Mouse (Mus musculus) fibroblast of lung, adult 2 months (primary cell): ENCODE data around the gene Ina.
"Not testable (repeated sequence)": the region's sequence is repeated elsewhere in the genome, so short reads cannot be mapped to it uniquely, and the experiment has no call there.

Source experiments
- DNase-seq: peaks from one replicate; pipeline ENCODE4 v3.0.0-alpha.2; 2011; ENCODE audit warnings: low read depth

Gene Ina

DNA sequence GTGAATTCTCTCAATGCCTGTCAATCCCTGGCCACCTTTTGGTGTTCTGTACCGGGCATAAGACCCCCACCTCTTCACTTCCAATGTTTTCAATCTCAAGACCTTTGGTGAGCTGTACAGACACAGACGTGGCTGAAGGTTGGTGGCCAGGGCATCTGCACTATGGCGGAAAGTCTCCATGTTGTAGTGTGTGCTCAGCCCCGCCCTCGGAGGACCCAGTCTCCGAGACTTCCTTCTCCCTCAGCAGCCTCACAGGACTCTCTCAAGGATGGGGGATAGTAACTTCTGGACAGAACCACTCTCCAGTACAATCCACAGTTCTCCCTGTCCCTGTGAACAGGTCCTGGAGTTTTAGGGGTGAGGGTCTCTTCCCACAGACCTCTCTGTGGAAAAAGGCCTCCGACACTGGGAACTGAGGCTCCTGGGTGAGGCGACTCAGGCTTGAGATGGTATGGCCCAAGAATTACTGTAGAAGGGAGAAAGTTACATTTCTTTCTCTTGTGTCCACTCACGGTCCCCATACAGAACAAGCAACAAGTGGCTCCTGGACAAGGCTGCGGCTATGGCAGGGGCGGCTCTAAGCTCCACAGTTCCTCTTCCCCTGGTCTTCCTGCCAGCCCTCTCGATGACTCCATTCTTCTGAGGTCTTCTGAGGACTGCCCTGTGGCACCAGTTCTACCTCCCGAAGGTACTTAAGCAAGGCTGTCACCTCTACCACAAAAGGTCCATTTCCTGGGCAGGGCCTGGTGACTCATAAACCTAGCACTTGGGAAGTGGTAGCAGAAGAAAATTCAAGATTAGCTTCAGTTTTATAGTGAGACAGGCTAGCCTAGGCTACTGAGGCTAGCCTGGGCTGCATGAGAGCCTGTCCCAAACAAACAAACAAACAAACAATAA lies 29.5 kb upstream of the Ina start:
- DNase-seq: no peak

DNA sequence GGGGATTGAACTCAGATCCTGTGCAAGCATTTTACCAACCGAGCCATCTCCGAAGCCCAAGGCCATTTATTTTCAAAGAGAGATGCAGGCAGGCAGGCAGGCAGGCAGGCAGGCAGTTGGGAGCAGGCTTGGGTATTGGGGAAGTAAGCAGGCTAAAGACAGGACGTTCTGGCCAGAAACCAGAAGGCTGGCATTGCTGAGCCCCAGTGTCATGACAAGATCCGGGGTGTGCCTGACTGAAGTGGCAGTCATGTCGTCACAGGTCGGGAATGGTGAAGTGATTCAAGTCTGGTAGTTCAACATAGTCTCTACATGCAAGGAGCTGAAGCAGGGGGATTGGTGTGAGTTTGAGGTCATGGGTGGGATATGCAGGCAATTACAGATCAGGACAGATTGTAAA lies 26.9 kb upstream of the Ina start:
- DNase-seq: no peak

DNA sequence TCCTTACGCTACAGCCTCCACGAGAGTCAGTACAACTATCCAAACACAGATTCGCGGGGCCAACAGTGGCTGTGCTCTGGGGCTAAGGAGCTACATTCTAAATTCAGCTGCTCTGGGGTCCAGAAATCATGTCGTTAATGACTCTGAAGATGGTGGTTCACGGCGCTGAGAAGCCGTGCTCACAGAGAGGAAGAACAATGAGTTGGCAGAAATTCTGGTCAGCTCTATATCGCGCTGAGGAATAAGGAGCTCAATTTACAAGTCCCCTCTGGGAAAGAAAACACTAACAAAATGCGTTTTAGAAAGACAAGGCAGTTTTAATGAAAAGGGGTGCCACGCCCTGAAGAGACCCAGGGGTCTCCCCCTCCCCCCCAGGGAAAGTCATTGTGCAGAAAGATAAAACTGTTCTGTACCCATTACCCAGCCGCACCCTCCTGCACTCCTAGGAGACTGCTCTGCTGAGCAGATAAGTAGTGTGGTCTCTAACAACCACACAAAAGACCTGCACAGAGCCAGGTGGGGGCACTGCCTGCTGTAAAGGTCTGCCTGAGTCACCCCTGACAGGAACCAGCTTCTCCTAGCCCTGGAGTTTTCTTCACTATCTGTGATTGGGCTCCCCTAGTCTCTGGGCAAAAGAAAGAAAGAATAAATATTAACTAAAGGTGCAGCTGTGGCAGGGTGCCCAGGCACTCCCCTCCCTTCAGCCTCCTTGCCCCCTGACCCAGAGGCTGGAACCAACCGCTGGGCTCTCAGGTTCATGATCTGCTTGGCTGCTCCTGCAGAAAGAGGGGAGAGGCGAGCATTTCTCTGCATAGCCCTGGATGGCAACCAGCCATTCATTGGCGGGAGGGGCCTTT lies 26.0 kb upstream of the Ina start:
- no peak for DNase-seq

DNA sequence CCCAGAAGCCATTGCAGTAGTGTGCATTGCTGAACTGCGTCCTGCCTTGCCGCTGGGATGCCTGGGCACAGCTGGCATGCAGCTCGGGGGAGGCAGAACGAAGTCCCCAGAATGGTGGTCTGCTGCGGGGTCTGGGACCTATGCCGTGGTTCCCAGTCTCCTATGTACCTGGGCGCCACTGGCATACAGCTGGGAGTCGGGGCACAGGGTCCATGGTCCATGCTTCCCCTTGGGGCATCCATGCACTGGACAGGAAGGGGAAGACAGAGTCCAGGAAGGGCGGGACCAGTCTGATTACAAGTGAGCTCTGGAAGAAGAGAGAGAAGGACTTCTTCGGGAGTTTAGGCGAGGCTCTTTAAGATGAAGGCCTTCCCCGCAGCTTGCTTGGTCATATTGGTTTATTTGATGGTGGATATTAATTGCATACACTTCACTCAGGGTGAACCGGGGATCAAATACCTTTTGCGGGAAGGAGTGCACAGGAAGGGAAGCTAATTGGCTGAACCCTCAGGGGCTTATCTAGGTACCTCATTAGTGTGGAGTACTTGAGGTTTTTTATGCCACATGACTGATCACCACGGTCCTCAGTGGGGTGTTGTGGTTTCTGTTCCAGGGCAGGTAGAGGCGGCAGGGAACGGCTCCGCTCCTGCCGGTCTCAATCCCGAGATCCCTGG lies 24.9 kb upstream of the Ina start:
- DNase-seq: no peak

DNA sequence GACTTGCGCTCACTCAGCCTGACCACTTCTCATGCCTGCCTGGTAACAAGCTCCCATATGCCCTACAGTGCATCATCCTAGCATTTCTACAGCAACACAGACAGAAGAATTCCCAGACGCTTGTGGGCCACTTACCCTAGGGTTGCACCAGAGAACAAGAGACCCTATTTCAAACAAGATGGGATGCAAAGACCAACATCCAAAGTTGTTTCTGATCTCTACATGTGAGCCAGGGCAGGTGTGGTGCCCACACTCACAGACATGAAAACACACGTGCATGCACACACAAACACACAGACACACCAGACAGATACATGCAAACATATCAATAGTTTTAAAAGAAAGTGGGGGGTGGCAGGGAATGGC lies 24.4 kb upstream of the Ina start:
- DNase-seq: no peak

DNA sequence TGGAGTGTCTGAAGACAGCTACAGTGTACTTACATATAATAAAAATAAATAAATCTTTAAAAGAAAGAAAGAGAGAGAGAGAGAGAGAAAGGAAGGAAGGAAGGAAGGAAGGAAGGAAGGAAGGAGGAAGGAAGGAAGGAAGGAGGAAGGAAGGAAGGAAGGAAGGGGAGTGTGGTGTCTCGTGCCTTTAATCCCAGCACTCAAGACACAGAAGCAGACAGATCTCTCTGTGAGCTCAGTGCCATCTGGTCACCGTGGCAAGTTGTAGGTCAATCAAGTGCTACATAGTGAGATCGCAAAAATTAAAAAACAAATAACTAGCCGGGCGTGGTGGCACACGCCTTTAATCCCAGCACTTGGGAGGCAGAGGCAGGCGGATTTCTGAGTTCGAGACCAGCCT lies 23.9 kb upstream of the Ina start:
- DNase-seq: not testable (repeated sequence)

DNA sequence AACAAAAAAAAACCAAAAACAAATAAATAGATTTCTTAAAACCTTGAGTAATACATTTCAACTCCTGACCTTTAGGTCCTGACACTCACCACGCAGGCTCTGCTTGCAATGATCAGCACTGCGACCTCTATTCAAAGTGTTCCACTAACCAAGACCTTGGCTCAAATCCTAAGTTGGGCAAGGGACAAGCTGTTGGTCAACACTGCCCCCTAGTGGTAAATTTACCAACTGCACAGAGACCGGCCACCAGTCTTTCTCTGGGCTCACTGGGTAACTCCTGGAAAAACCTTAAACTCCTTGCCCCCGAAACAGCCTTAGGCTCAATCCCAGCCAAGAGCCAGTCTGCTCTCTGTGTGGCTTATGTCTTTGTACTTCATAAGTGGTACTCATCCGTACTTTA lies 23.4 kb upstream of the Ina start:
- DNase-seq: peak; percentile 44

DNA sequence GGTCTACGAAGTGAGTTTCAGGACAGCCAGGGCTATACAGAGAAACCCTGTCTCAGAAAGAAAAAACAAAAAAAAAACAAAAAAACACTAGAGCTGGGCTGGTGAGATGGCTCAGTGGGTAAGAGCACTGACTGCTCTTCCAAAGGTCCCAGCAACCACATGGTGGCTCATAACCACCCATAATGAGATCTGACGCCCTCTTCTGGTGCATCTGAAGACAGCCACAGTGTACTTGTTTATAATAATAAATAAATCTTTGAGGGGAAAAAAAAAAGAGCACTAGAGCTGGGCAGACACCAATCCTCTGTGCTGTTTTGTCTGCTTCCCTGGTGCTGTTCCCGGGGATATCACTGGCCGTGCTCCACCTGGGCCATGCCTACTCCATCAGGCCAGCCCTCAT lies 22.2 kb upstream of the Ina start:
- not testable (repeated sequence) for DNase-seq

DNA sequence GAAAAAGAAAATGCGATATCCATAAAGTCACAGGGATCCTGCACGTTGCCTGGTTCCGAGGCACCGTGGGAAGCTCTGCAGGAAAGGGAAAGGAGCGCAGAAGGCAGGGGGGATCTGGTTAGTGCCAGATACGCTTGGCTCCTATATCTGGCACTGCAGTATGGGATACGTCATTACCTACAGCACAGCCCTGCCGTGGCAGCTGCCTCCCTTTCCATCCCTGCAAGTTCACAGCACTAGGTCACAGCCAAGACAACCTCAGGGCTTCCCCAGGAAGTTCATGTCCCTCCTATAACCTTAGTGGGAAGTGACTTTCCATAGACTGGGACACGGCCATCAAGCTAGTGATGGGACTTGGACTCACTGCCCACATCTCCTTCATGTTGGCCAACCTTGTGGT lies 18.4 kb upstream of the Ina start:
- no peak for DNase-seq

DNA sequence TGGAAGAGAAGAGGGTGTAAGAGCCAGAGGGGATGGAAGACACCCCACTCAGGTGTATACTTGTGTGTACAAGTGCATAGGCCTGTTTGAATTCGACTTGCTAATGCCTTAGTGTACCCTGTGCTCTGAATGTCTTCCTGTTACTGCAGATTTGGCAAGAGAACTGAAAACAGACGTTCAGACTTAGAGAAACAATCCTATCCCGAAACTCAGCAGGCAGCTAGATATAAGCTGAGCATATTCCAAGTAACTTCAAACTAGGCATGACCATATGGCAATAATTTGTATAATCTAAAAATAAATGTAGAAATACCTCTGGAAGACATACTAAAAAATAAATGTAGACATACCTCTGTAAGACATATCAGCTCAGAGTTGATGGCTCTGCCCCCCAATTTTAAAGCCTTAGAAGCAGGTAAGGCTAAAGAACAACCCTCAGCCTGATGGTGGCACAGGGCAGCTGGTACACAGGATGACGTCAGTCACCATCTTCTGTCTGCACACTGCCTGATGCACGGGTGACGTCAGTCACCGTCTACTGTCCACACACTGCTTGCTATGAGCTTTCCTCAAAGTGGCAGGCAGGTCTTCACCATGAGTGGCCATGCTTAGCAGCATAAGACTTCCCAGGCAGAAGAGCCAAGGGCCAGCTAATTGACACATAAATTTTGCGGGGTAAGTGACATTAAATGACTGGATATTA lies 16.2 kb upstream of the Ina start:
- no peak for DNase-seq

DNA sequence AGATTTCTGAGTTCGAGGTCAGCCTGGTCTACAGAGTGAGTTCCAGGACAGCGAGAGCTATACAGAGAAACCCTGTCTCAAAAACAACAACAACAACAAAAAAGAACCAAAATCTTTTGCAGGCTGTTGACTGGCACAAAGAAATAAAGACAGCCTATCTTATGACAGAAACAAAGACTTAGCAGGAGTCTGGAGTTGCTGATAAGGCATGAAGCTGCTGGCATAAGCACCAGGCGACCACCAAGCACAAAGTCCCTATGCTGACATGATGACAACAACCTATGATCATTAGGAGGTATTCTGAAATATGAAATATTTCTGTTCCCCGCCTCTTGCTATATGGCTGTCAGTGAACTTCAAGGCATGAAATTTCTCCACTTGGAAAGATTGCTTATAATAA lies 15.5 kb upstream of the Ina start:
- no peak for DNase-seq

DNA sequence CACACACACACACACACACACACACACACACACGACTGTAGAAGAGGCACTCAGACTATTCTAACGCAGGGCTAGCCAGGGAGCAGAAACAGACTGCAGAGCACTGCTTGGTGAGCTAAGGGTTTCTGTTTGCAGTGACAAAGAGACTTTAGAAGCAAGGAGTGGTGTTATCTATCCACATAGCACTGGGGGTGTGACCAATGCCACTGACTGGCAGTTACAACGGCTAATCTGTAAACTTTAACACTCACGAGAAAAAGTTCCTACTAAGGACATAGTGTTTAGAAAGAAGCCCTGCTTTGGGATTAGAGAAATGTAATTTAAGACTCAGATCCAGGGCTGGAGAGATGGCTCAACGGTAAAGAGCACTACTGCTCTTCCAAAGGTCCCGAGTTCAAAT lies 14.7 kb upstream of the Ina start:
- DNase-seq: no peak

DNA sequence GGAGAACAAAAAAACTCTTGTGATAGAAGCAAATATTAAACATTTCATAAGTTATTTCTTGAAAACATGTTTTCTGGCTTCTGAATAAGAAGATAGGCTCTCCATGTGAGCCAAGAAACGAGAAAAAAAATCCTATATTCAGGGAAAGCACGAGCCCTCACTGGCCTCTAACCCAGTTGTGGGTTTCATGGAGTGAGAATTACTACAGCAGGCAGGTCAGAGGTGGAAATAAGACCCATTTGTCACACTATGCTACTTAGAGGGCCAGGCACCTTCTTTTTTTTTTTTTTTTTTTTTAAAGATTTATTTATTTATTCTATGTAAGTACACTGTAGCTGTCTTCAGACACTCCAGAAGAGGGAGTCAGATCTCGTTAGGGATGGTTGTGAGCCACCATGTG lies 14.1 kb upstream of the Ina start:
- not testable (repeated sequence) for DNase-seq

DNA sequence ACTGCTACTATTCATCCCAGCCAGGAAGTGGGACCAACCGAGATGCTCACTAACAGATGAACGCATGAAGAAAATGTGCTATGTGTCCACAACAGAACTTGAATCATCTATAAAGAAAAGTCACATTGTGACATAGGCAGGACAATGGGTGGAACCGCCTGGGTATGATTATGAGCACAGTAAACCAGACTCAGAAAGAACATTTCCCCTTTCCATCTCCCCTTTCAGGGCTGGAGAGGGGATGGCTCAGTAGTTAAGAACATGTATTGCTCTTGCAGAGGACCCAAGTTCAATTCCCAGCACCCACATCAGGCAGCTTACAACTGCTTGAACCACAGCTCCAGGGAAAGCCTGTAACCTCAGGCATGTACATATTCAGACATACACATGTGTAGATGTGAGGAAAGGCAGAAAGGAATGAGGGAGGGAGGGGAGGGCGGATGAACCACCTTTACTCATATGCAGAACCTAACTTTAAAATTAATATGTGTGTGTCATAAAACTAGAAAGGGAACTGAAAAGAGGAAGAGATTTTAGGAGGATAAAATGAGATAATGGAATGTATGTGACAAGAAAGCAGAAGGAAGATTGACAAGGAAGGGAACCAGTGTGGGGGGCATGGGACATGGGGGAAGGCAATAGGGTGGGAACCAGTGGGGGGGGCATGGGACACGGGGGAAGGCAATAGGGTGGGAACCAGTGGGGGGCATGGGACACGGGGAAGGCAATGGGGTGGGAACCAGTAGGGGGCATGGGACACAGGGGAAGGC lies 10.6 kb upstream of the Ina start:
- DNase-seq: no peak

DNA sequence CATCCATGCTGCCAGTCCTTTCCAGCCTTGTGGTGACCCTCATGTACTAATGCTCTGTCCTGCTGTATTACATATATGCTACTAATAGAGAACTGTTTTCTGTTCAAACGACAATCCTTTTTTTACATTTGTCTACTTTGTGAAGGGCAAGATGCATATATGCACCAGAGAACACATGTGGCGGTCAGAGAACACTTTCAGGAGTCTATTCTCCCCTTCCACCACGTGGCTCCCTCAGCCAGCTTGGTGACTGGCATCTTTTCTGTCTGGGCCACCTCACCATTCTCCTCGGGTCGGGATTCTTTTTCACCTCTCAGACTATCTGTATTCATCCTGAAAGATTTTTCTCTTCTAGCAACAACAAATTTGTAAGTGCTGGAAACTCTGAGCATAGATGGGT lies 8.6 kb upstream of the Ina start:
- no peak for DNase-seq

DNA sequence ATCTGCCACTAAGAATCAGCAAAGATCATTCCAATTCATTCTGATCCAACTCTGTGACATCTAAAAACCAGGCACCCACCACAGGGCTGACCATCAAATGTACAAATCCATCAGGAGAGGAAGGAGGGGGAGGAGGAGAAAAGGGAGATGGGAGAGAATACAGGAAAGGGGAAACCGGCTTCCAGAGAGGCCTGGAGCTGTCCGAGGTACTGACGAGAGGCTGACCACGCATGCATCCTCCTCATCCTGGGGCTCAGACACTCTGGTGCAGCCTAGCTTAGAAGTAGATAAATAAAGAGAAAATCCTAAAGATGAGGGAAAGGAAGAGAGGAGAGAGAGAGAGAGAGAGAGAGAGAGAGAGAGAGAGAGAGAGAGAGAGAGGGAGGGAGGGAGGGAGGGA lies 8.2 kb upstream of the Ina start:
- no peak for DNase-seq

DNA sequence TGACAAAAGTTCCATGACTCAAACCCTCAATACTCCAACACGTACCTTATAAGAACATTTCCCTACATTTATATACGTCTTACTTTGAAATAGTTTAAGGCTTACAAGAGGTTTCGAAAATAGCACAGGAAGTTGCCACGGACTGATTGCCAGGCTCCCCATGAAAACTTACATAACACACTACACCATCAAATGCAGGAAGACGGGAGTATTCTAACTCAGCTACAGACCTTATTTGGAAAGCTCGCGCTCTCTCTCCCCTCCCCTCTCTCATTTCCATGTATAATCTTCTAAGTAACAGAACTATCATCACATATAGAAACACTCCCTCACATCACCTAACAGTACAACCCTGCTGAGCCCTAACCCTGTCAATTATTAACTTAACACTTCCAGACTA lies 5.1 kb upstream of the Ina start:
- DNase-seq: no peak

DNA sequence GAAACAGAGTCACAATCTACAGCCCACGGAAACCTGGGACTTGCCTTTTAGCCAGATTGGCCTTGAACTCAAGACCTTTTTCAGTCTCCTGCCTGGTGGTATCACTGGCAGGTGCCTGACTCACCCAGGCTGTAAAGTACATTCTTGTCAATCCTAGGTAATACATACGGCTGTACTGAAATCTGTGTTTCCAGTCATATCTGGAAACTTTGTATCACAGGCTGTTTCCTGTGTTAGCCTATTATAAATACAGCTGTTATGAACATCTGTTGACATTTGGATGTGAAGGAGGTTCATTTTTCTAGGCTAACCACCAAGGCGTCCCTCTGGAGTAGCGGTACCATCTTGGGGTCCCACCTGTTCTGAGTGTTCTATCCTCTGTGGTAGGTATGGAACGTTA lies 4.6 kb upstream of the Ina start:
- DNase-seq: no peak

DNA sequence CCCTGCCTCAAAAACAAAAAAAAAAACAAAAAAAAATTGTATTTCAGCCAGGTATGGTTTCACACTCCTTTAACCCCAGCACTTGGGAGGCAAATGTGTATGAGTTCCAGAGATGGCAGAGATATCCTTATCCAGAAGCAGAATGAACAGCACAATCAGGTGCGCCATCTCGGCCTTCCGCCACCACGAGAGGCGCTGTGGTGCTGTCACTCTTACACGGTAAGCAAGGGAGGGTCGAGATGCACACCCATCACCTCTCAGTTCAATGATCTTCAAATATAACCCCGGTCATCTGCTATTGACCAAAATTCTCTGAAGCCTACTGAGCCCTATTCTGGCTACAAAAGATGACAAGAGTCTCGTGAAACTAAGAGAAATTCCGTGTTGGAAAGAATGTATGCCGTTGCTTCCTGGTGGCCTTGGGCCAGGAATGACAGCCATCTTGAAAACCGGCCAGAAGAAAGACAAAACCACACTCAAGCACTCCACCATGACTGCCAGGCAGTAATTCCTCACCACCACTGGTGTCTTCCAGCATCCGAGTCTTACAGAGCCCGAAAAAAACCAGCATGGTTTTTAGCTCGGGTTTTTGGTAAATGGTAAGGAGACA lies 1.9 kb upstream of the Ina start:
- no peak for DNase-seq

DNA sequence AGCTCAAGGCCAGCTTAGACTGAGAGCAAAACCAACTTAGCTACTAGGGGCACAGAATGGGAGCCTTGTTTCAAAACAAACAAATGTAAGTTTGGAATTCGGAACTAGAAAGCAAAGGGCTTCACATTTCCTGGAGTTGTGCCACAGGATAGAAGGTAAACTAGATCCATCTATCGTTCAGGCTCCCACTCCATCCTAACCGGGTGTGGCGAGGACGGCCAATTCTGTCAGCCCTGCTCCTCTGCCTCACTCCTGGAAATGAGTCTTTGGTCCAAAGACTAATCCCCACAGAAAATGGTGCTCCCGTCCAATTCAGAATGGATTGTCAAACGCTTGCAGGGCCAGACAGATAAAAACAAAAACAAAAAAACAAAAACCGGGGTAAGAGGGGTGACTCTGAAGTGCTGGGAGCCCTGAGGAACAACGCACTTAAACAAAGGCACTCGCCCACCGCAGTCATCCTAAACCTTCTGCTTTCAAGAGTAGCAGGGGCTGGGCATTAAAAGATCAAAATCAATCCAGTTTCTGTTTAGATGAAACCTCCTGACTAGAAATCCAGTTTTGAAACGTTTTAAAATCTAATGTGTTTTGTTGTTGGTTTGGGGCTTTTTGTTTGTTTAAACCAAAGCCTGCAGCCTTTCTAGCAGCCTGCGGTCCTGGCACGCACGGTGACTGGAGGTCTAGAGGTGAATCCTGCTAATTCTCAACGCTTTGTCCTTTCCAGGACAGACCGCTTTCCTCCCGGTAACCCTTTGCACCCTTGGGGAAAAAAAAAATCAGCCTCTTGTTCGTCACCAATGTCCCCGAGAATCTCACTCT lies 949 bp upstream of the Ina start:
- no peak for DNase-seq
